16 mouse cellular contexts compared by ENCODE assay signal in genomic region chr1:73160199-73160598, GRCm38 (mm10).
"Had no signal": no experiment of that assay in that cellular context is flagged by ENCODE, and none has a peak within 500 bp of the region (broad histone marks: within the 10 kb centered on the region; RNA-seq: fewer than 3 reads in every experiment).

No protein-coding gene starts in this region.

- H3K36me3 ChIP-seq: liver, embryonic 13.5 days; liver, embryonic 15.5 days; lung, embryonic 15.5 days; midbrain, embryonic 12.5 days; midbrain, embryonic 15.5 days; neural tube, embryonic 12.5 days had no signal

- DNase-seq: liver, embryonic 13.5 days; liver, postnatal 0 days; lung, adult 2 months; lung, postnatal 14 days; lung, postnatal 36 days; right cerebral cortex, postnatal 14 days; thymus, adult 18-20 months; thymus, postnatal 36 days had no signal

- ATAC-seq: liver, postnatal 0 days; midbrain, embryonic 15.5 days had no signal

- H3K4me1 ChIP-seq: liver, embryonic 13.5 days; liver, embryonic 15.5 days; megakaryocyte, embryonic 14.5 days; midbrain, embryonic 12.5 days; midbrain, embryonic 15.5 days; neural tube, embryonic 12.5 days had no signal

- H3K9me3 ChIP-seq: liver, embryonic 13.5 days; liver, embryonic 15.5 days; lung, embryonic 15.5 days; midbrain, embryonic 12.5 days; midbrain, embryonic 15.5 days; neural tube, embryonic 12.5 days had no signal

- H3K4me3 ChIP-seq: liver, embryonic 13.5 days; liver, embryonic 15.5 days; lung, embryonic 15.5 days; megakaryocyte, embryonic 14.5 days; midbrain, embryonic 12.5 days; midbrain, embryonic 15.5 days; neural tube, embryonic 12.5 days had no signal

- H3K27me3 ChIP-seq: liver, embryonic 13.5 days; liver, embryonic 15.5 days; lung, embryonic 15.5 days; megakaryocyte, embryonic 14.5 days; midbrain, embryonic 15.5 days; neural tube, embryonic 12.5 days had no signal

- H3K4me2 ChIP-seq: liver, embryonic 11.5 days; liver, embryonic 13.5 days; liver, embryonic 15.5 days; lung, embryonic 15.5 days; midbrain, embryonic 12.5 days; midbrain, embryonic 15.5 days; neural tube, embryonic 12.5 days had no signal

- H3K9ac ChIP-seq: liver, embryonic 13.5 days; liver, embryonic 15.5 days; liver, postnatal 0 days; lung, embryonic 15.5 days; midbrain, embryonic 12.5 days; midbrain, embryonic 15.5 days; neural tube, embryonic 12.5 days had no signal

- H3K27ac ChIP-seq: liver, embryonic 13.5 days; liver, embryonic 15.5 days; lung, embryonic 15.5 days; macrophage; midbrain, embryonic 12.5 days; midbrain, embryonic 15.5 days; neural tube, embryonic 12.5 days had no signal
